Mouse (Mus musculus) liver, embryonic 12.5 days (tissue): ENCODE measurements at regions not wholly inside any gene's neighbourhood (a gene's known extent, or its start where the extent isn't known, plus 50 kb on each side); places are given as distances from the start of the nearest gene placed in this dataset.

Source experiments
- ATAC-seq: fragments of 200-750 bp; cut with Nextera tagmentation; 2 replicates; pipeline ENCODE4 v1.8.0; 2017; ENCODE audit warnings: moderate number of reproducible peaks, mild to moderate bottlenecking, moderate library complexity
- H3K27ac ChIP-seq: fragments of 300-500 bp; sonication (generic); 2 replicates; pipeline ENCODE4 v1.5.1; 2016; ENCODE audit warnings: mild to moderate bottlenecking
- H3K27me3 ChIP-seq: fragments of 300-500 bp; sonication (generic); replicated peaks from 2 replicates; pipeline ENCODE4 v1.6.1; 2016; ENCODE audit warnings: mild to moderate bottlenecking, moderate library complexity
- H3K36me3 ChIP-seq: fragments of 300-500 bp; sonication (generic); 2 replicates; pipeline ENCODE4 v1.6.1; 2016; ENCODE audit warnings: mild to moderate bottlenecking, moderate library complexity
- H3K4me1 ChIP-seq: fragments of 300-500 bp; sonication (generic); 2 replicates; pipeline ENCODE4 v1.6.1; 2016
- H3K4me2 ChIP-seq: fragments of 300-500 bp; sonication (generic); 2 replicates; pipeline ENCODE4 v1.6.1; 2016; ENCODE audit warnings: mild to moderate bottlenecking, moderate library complexity
- H3K4me3 ChIP-seq: fragments of 300-500 bp; sonication (generic); 2 replicates; pipeline ENCODE4 v1.5.1; 2016; ENCODE audit warnings: mild to moderate bottlenecking, moderate library complexity
- H3K9ac ChIP-seq: fragments of 300-500 bp; sonication (generic); 2 replicates; pipeline ENCODE4 v1.6.1; 2016; ENCODE audit warnings: mild to moderate bottlenecking, moderate library complexity
- H3K9me3 ChIP-seq: fragments of 300-500 bp; sonication (generic); replicated peaks from 2 replicates; pipeline ENCODE4 v1.6.1; 2016; ENCODE audit warnings: mild to moderate bottlenecking, moderate library complexity
- WGBS: fragments of 180-500 bp; shearing (Covaris S2); methylation state at CpG from one replicate; pipeline ENCODE4 v1.1.7; 2016; ENCODE audit not compliant: insufficient replicate concordance; 5-methylcytosine and 5-hydroxymethylcytosine counted together

- no peak overlapping the region for H3K4me3 ChIP-seq
- H3K27me3 ChIP-seq, result no peaks in the 10 kb centered on the region
- H3K27ac ChIP-seq, result no peak overlapping the region
- no peaks in the 10 kb centered on the region for H3K9me3 ChIP-seq
- ATAC-seq, result no peak
- H3K4me2 ChIP-seq, result no peak overlapping the region
- H3K36me3 ChIP-seq, result no peaks in the 10 kb centered on the region
- 58% methylated on average over 7 of the region's 7 CpGs for WGBS
- H3K9ac ChIP-seq, result no peak overlapping the region
- H3K4me1 ChIP-seq, result no peaks in the 10 kb centered on the region
These were observed 108.0 kb upstream of the Fam204a start for GRCm38 (mm10) chr19:60334521-60334920.

DNA sequence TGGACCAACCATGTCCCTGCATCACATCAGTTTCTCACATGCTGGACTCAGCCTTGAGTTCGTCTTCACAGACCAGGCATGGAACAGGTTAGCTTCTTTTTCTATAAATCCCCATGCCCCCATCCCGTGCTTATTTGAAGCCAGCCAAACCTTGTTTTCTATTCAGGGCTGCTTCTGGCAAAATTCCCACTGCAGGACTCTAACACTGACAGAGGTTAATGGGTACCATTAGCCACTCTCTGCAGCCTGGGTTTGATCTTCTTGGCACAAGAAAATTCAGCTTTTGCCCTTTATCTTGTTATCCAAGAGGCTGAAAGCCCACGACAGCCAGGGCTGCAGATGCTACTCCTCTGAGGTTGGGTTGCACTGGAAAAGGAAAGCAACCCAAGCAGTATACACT is 101.8 kb upstream of the Fam204a start:
- Histone ChIP-seq H3K4me1 (no peaks in the 10 kb centered on the region), H3K4me2 (no peak overlapping the region), H3K27ac (no peak overlapping the region), H3K36me3 (no peaks in the 10 kb centered on the region), H3K9ac (no peak overlapping the region), H3K9me3 (no peaks in the 10 kb centered on the region), H3K4me3 (no peak overlapping the region), H3K27me3 (no peaks in the 10 kb centered on the region)
- ATAC-seq, result no peak
- 57% methylated on average over 3 of the region's 3 CpGs for WGBS

DNA sequence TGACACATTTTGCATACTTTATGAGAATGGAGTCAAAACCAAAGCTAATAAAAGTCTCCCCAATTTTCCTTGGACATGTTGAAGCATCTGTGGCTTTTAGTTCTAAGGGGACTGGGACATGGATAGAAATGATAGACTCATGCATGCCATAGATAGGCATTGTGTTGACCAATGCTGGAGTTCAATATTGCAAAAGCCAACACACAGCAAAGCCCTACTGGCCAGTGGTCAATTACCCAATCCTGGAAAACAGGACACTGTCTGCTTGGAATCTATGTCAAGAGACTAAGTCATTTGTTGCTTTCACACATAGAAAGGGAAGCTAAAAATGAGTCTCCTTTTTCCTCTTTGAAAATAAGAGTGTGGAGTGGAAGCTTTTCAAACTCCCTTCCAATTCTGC is 99.1 kb upstream of the Fam204a start:
- Histone ChIP-seq H3K4me1 (no peaks in the 10 kb centered on the region), H3K36me3 (no peaks in the 10 kb centered on the region), H3K9me3 (no peaks in the 10 kb centered on the region), H3K4me2 (no peak overlapping the region), H3K4me3 (no peak overlapping the region), H3K27ac (no peak overlapping the region), H3K27me3 (no peaks in the 10 kb centered on the region), H3K9ac (no peak overlapping the region)
- no peak for ATAC-seq

GRCm38 (mm10) chr19:60325112-60325511 is 98.6 kb upstream of the Fam204a start:
- Histone ChIP-seq H3K4me2 (no peak overlapping the region), H3K4me1 (no peaks in the 10 kb centered on the region), H3K4me3 (no peak overlapping the region), H3K36me3 (no peaks in the 10 kb centered on the region), H3K27ac (no peak overlapping the region), H3K9me3 (no peaks in the 10 kb centered on the region), H3K9ac (no peak overlapping the region), H3K27me3 (no peaks in the 10 kb centered on the region)
- 35% methylated on average over 5 of the region's 5 CpGs for WGBS
- ATAC-seq, result no peak

GRCm38 (mm10) chr19:60310591-60310990 is 84.1 kb upstream of the Fam204a start:
- WGBS, result 22% methylated on average over 4 of the region's 4 CpGs
- Histone ChIP-seq H3K9me3 (no peaks in the 10 kb centered on the region), H3K36me3 (no peaks in the 10 kb centered on the region), H3K4me1 (no peaks in the 10 kb centered on the region), H3K27me3 (no peaks in the 10 kb centered on the region), H3K4me3 (no peak overlapping the region), H3K4me2 (no peak overlapping the region), H3K9ac (no peak overlapping the region), H3K27ac (no peak overlapping the region)
- ATAC-seq, result no peak

- Histone ChIP-seq H3K36me3 (no peaks in the 10 kb centered on the region), H3K9me3 (no peaks in the 10 kb centered on the region), H3K4me3 (no peak overlapping the region), H3K27ac (no peak overlapping the region), H3K4me2 (no peak overlapping the region), H3K27me3 (no peaks in the 10 kb centered on the region), H3K4me1 (no peaks in the 10 kb centered on the region), H3K9ac (no peak overlapping the region)
- WGBS, result 49% methylated on average over 6 of the region's 6 CpGs
- no peak for ATAC-seq
These were observed 75.9 kb upstream of the Fam204a start for GRCm38 (mm10) chr19:60302371-60302770.

DNA sequence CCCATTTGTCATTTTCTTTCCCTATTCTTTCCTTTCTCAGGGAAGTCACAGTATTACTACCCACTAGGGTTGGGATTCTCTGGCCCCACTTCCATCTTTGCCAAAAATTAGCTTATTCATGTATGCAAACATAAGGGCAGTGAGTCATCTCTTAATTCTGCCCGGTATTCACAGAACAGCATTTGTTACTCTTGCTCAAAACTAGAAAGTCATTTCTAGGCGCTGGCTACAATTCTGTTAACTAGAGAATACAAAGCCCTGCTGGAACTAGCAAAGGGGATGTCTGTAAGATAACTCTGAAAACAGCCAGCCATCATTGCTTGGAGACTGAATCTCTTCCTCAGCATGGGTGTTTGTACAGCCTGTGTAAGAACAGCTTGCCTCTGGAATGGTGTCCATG is 74.4 kb upstream of the Fam204a start:
- Histone ChIP-seq H3K4me1 (no peaks in the 10 kb centered on the region), H3K9me3 (no peaks in the 10 kb centered on the region), H3K27ac (no peak overlapping the region), H3K27me3 (no peaks in the 10 kb centered on the region), H3K4me3 (no peak overlapping the region), H3K4me2 (no peak overlapping the region), H3K9ac (no peak overlapping the region), H3K36me3 (no peaks in the 10 kb centered on the region)
- 63% methylated on average over 2 of the region's 2 CpGs for WGBS
- no peak for ATAC-seq

GRCm38 (mm10) chr19:60290244-60290643 is 63.7 kb upstream of the Fam204a start:
- H3K9me3 ChIP-seq, result no peaks in the 10 kb centered on the region
- 76% methylated on average over 4 of the region's 4 CpGs for WGBS
- H3K4me2 ChIP-seq, result no peak overlapping the region

GRCm38 (mm10) chr19:60286810-60287396 is 60.4 kb upstream of the Fam204a start:
- no peak for ATAC-seq
- WGBS, result 30% methylated on average over 6 of the region's 6 CpGs
- no peaks in the 10 kb centered on the region for H3K36me3 ChIP-seq

More at GRCm38 (mm10) chr19:60290244-60290643, 63.7 kb upstream of the Fam204a start:
- H3K4me3 ChIP-seq, result no peak overlapping the region
- ATAC-seq, result no peak
- no peak overlapping the region for H3K27ac ChIP-seq
- no peak overlapping the region for H3K9ac ChIP-seq
- no peaks in the 10 kb centered on the region for H3K27me3 ChIP-seq
- no peaks in the 10 kb centered on the region for H3K4me1 ChIP-seq
- no peaks in the 10 kb centered on the region for H3K36me3 ChIP-seq

DNA sequence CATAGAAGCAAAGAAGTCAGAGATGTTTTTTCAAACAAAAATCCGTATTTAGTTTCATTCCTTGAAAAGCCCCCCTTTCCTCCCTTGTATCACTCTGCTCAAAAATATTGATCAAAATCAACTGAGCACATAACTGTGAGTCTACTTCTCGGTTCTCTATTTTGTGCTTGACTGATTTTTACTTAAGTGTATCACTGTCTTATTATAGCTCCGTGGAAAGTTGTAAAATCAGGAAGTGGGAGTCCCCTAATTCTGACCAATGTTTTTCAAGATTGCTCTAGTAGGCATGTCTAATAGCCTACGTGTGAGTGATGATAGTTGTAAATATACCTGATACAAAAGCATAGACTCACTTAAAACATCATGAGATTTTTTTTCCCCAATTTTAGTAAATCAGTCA is 58.4 kb upstream of the Fam204a start:
- Histone ChIP-seq H3K4me1 (no peaks in the 10 kb centered on the region), H3K9ac (no peak overlapping the region), H3K4me2 (no peak overlapping the region), H3K27me3 (no peaks in the 10 kb centered on the region), H3K36me3 (no peaks in the 10 kb centered on the region), H3K27ac (no peak overlapping the region), H3K4me3 (no peak overlapping the region), H3K9me3 (no peaks in the 10 kb centered on the region)
- no peak for ATAC-seq
- WGBS, result 40% methylated on average over 4 of the region's 4 CpGs

More at GRCm38 (mm10) chr19:60286810-60287396, 60.4 kb upstream of the Fam204a start:
- no peaks in the 10 kb centered on the region for H3K9me3 ChIP-seq
- H3K4me2 ChIP-seq, result no peak overlapping the region
- H3K27ac ChIP-seq, result no peak overlapping the region
- H3K4me1 ChIP-seq, result no peaks in the 10 kb centered on the region
- no peaks in the 10 kb centered on the region for H3K27me3 ChIP-seq
- H3K4me3 ChIP-seq, result no peak overlapping the region
- H3K9ac ChIP-seq, result no peak overlapping the region
